Mouse (Mus musculus): ENCODE data around the gene Clasp2.
"Not testable (repeated sequence)": the region's sequence is repeated elsewhere in the genome, so short reads cannot be mapped to it uniquely, and the experiment has no call there.

The Clasp2 gene

GRCm38 (mm10) chr9:113755888-113756719 is 14.8 kb downstream of the Clasp2 start:
- DNase-seq (ENCODE audit: low read depth) = no peak

DNA sequence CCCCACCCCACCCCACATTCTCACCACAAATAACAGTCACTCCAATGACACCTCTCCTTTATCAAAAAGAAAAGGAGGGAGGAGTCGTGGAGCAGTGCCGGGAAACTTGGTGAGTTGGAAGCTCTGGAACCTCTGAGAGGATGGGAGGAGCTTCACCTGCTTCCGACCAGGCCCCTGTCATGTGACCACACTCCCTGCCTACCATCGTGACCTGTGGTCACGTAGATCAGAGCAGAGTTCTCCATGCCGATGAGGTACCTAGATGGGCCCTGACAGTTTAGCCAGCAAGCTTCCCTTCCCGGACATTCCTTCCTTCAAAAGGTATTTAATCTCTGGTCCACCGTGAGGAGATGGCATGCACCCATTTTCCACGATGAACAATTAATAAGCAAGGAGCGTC is 17.2 kb downstream of the Clasp2 start:
- DNase-seq (ENCODE audit: low read depth) = no peak

DNA sequence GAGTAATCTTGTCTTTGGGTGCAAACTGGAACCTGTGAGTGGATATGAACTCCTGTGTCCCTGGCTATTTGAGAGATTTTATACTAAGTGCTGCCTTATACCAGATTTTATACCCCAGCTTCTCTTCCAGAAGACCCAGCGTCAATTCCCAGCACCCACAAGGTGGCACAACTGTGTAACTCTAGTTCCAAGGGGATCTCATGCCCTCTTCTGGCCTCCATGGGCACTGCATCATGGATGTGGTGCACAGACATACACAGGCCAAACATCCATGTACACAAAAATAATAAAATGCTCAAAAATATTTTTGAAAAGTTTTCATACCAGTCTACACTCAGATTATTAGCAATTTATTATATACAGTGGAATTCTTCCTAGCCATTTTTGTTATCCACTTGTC is 18.4 kb downstream of the Clasp2 start:
- DNase-seq (ENCODE audit: low read depth) = no peak

- DNase-seq (ENCODE audit: low read depth) = no peak
Observed at GRCm38 (mm10) chr9:113762389-113762788, 21.1 kb downstream of the Clasp2 start.

- no peak for DNase-seq (ENCODE audit: low read depth)
Observed at GRCm38 (mm10) chr9:113763123-113763522, 21.9 kb downstream of the Clasp2 start.

GRCm38 (mm10) chr9:113770640-113771039 is 29.4 kb downstream of the Clasp2 start:
- DNase-seq (ENCODE audit: low read depth) = no peak

DNA sequence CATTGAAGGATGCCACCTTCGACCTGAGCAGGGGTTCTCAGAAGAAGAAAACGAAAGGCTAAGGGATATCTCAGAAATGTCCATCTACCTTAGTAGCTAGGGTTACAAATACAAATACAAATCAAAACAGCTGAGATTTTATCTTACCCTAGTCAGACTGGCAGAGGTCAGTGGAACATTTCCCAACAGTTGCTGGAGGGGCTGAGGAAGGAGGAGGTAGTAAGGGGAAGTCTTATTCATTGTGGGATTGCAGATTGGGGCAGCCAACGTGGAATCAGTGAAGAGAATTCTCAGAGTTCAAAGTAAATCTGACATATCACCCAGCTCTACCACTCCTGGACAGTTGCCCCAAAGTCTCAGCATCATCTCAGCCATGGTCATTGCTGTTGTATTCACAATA is 39.6 kb downstream of the Clasp2 start:
- peak; percentile 68 for DNase-seq (ENCODE audit: low read depth)

DNA sequence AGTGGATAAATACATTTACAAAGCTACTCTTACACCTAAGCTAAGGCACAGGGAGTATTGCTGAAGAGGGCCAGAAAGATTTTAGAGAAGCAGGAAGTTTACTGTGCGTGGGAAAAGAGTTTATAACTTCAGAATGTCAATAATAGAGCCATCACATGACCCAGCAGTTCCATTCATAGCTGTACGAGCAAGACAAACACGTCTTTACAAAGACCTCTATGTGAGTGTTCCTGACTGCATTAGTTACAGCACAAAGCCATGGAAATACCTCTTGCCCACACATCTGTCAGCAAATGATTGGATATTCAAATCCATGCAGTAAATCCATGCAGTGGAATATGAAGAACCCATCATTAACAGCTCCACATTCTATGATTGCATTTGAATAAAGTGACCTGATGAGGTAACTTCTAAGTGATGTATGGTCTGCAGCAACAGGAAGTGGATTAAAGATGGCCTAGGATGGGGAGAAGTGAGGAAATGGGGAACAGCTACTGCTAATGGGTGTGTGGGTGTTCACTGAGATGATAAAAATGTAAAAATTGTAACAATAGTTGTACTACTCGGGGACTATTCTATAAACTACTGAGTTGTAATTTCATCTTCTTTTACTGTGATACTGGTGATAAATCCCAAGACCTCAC is 41.2 kb downstream of the Clasp2 start:
- no peak for DNase-seq (ENCODE audit: low read depth)

DNA sequence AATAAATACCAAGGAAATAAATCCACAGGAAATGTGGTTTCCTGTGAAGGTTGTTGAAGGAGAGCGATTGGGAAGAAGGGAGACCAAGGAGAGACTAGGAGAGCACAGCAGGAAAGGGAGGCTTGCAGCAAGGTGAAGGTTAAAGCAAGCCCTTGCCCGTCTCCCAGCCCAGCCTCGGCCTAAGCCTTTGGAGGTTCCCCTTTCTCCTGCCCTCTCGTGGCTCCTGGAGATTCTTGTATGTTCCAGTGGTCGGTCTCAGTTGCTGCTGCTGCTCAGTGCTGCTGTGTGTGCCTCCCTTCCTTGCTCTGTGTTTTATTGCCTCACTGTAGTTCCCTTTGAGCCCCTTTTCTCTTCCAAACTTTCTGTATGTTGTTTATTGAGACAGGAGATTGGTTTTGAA is 42.4 kb downstream of the Clasp2 start:
- no peak for DNase-seq (ENCODE audit: low read depth)

DNA sequence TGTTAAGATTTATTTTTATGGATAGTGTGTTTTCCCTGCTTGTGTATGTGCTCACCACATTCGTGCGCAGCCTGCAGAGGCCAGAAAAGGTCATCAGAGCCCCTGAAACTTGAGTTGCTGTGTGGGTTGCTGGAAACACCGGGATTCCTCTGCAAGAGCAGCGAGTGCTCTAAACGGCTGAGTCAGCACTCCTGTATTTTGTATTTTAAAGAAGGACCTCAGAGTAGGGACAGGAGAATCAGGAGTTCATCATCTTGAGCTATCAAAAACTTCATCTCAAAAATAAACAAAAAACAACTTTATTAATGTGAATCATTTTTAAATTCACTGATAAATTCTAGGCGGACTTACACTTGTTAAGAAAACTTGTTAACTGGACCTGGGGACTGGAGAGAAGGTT is 48.0 kb downstream of the Clasp2 start:
- DNase-seq (ENCODE audit: low read depth) = not testable (repeated sequence)

GRCm38 (mm10) chr9:113792651-113793512 is 51.6 kb downstream of the Clasp2 start:
- no peak for DNase-seq (ENCODE audit: low read depth)

DNA sequence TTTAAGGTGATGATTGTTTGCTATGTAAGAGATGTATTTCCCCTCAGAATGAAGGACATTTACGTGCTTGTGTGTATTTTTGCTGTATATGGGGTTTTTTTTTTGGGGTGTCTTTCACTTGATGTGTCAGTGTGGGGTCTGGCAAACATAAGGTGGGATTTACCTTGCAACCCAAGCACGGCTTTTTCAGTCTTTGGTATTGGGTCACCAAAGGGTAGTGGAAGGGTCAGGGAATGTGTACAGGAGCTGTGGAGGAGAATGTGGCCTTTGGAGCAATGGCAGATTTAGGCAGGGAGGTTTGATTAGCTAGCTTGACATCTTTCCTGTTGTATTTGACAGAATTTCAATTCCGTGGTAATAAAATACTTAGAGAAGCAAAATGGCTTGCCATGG is 52.2 kb downstream of the Clasp2 start:
- no peak for DNase-seq (ENCODE audit: low read depth)

DNA sequence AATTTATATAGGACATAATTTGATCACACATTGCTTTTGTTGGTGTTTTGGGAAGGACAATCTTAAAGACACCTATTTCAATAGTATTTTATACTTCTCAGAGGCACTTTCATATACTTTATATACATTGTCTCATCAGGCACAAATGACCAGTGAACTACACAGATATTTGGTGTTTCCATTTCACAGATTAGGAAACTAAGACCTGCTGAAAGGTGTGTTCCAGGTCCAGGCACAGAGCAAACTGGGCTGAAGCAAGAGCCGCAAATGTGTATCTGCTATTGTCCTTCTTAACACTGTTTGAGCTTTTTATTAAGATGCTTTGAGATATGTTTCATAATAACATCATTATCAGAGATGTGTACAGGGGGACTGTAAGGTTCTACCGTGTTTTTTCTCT is 52.7 kb downstream of the Clasp2 start:
- no peak for DNase-seq (ENCODE audit: low read depth)

DNA sequence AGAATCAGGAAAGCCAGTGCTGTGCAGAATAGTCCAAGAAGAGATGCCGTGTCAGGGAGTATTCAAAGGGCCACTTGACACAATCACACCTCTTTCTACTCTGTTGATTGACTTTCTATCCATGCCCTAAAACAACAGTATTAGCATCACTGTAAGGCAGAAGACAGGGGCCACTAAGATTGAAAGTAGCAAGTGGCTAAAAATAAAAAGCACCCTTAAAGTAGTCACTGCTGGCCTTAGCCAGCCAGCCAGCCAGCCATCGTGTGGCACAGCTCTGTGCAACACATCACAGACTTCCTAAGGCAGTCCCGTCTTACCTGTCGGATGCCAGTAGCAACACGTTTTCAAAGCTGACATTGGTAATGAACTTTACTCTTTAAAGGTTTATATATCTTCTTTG is 55.9 kb downstream of the Clasp2 start:
- no peak for DNase-seq (ENCODE audit: low read depth)

DNA sequence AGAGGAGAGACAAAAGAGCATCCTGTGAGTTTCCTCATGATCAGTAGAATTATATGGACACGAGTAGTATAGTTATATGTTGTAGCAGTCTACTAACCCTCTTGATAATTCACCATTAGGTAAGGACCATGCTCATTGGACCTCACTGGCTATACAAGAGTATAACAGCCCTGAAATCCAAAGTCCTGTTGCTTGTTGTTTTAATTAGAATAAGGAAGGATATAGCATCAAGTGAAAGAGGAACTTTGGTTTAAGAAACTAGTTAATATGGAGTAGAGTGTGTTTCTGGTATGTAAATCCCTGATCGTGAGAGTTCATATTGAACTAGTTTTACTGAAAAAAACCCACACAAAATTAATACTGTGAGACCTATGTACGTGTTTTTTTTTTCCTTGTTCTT is 59.4 kb downstream of the Clasp2 start:
- no peak for DNase-seq (ENCODE audit: low read depth)

- DNase-seq (ENCODE audit: low read depth) = no peak
Observed at GRCm38 (mm10) chr9:113802734-113803133, 61.5 kb downstream of the Clasp2 start.

- peak; percentile 30 for DNase-seq (ENCODE audit: low read depth)
Observed at GRCm38 (mm10) chr9:113803751-113804150, 62.5 kb downstream of the Clasp2 start.

GRCm38 (mm10) chr9:113805359-113805758 is 64.1 kb downstream of the Clasp2 start:
- peak; percentile 41 for DNase-seq (ENCODE audit: low read depth)

- DNase-seq (ENCODE audit: low read depth) = no peak
Observed at GRCm38 (mm10) chr9:113811327-113811726, 70.1 kb downstream of the Clasp2 start.

GRCm38 (mm10) chr9:113811957-113812670 is 70.8 kb downstream of the Clasp2 start:
- peak; percentile 24 for DNase-seq (ENCODE audit: low read depth)

DNA sequence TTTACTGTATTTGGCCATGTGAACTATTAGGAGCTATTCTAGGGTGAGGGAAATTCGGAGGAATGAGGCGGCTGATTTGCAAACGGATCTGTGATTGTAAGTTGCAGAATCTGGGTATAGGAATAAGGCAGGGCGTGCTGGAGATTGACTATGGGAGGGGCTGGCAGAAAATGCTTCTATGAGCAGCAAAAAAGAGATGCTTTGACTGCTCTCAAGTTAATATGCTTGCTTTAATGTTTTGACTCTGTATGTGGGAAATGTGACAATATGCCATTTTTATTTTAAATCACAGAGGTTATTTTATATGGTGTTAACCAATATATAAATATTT is 71.4 kb downstream of the Clasp2 start:
- DNase-seq (ENCODE audit: low read depth) = no peak

- no peak for DNase-seq (ENCODE audit: low read depth)
Observed at GRCm38 (mm10) chr9:113813086-113813485, 71.8 kb downstream of the Clasp2 start.
